28 mouse cellular contexts compared by ENCODE assay signal in genomic region chr11:30226756-30227155, GRCm38 (mm10). TPM values are rescaled to one million over a fixed set of nuclear protein-coding genes. Genes with fewer than 3 reads are reported as not detected.
DNase-seq lines count a peak whose midpoint lies in the region; ATAC-seq and TF ChIP-seq lines count a peak whose summit lies in the region.
"Had no signal": no experiment of that assay in that cellular context is flagged by ENCODE, and none has a peak within 500 bp of the region (broad histone marks: within the 10 kb centered on the region; RNA-seq: fewer than 3 reads in every experiment).

No protein-coding gene starts in this region.

- H3K4me2 ChIP-seq in heart, embryonic 13.5 days, result no peak overlapping the region
- no peak overlapping the region for H3K4me2 ChIP-seq in heart, embryonic 16.5 days (ENCODE audit: low read depth, low read length)
- H3K4me2 ChIP-seq: embryonic facial prominence, embryonic 13.5 days; forebrain, embryonic 12.5 days; forebrain, embryonic 15.5 days; hindbrain, embryonic 14.5 days had no signal

- H3K9me3 ChIP-seq in heart, embryonic 13.5 days, result no peaks in the 10 kb centered on the region
- no peaks in the 10 kb centered on the region for H3K9me3 ChIP-seq in heart, embryonic 16.5 days (replicated peaks; ENCODE audit: control insufficient read depth, low read length)
- H3K9me3 ChIP-seq: embryonic facial prominence, embryonic 10.5 days; embryonic facial prominence, embryonic 13.5 days; forebrain, embryonic 12.5 days; forebrain, embryonic 15.5 days had no signal

- peaks cover 66% of the 10 kb centered on the region for H3K4me1 ChIP-seq in heart, embryonic 13.5 days
- H3K4me1 ChIP-seq in heart, embryonic 16.5 days (ENCODE audit: control insufficient read depth, insufficient read depth, low read length), result peaks cover 40% of the 10 kb centered on the region
- H3K4me1 ChIP-seq: embryonic facial prominence, embryonic 10.5 days; forebrain, embryonic 12.5 days had no signal

- peak overlapping the region; percentile 45 for H3K27ac ChIP-seq in heart, embryonic 13.5 days (replicated peaks)
- H3K27ac ChIP-seq in heart, embryonic 16.5 days (ENCODE audit: low read length), result peak overlapping the region; percentile 1; the same call in 1 of the 2 replicates
- H3K27ac ChIP-seq in layer of hippocampus, adult 2 months, result peak overlapping the region; percentile 23; the same call in 1 of the 2 replicates
- H3K27ac ChIP-seq: embryonic facial prominence, embryonic 10.5 days; embryonic facial prominence, embryonic 13.5 days; forebrain, embryonic 12.5 days; forebrain, embryonic 15.5 days; hindbrain, embryonic 14.5 days; hindbrain, postnatal 0 days had no signal

- no peak for TF ChIP-seq CTCF in layer of hippocampus, adult 2 months (conservative IDR thresholded peaks at IDR 0.05)

- H3K27me3 ChIP-seq in heart, embryonic 13.5 days (replicated peaks), result no peaks in the 10 kb centered on the region
- H3K27me3 ChIP-seq in heart, embryonic 16.5 days (ENCODE audit: control insufficient read depth, insufficient read depth, low read length), result no peaks in the 10 kb centered on the region
- H3K27me3 ChIP-seq: embryonic facial prominence, embryonic 13.5 days; forebrain, embryonic 12.5 days; forebrain, embryonic 15.5 days had no signal

- WGBS in heart, embryonic 13.5 days, result 67% methylated on average over 2 of the region's 2 CpGs
- WGBS in heart, embryonic 16.5 days, result 59% methylated on average over 2 of the region's 2 CpGs

- no peak for ATAC-seq in heart, embryonic 13.5 days (ENCODE audit: extremely low read depth, insufficient number of reproducible peaks, low FRiP score, low TSS enrichment)
- ATAC-seq in heart, embryonic 16.5 days (replicated peaks; ENCODE audit: extremely low read depth, insufficient read depth, low FRiP score), result no peak
- ATAC-seq: activated CD4-positive, CD25-positive, alpha-beta regulatory T cell, adult 4 months; forebrain, embryonic 15.5 days; hindbrain, postnatal 0 days; inflammation-experienced regulatory T-cells, adult 6 months; intestine, embryonic 16.5 days had no signal

- no peak overlapping the region for H3K4me3 ChIP-seq in heart, embryonic 13.5 days
- no peak overlapping the region for H3K4me3 ChIP-seq in heart, embryonic 16.5 days (ENCODE audit: low read length)
- H3K4me3 ChIP-seq in layer of hippocampus, adult 2 months, result no peak overlapping the region
- H3K4me3 ChIP-seq: embryonic facial prominence, embryonic 10.5 days; embryonic facial prominence, embryonic 13.5 days; erythroblast, embryonic 14.5 days; forebrain, embryonic 12.5 days; forebrain, embryonic 15.5 days had no signal

- H3K36me3 ChIP-seq in heart, embryonic 13.5 days, result no peaks in the 10 kb centered on the region
- H3K36me3 ChIP-seq in heart, embryonic 16.5 days (ENCODE audit: control insufficient read depth, insufficient read depth), result no peaks in the 10 kb centered on the region
- H3K36me3 ChIP-seq: embryonic facial prominence, embryonic 10.5 days; embryonic facial prominence, embryonic 13.5 days; forebrain, embryonic 12.5 days; forebrain, embryonic 15.5 days had no signal

- peak; percentile 82 for DNase-seq in heart, adult 11 months
- DNase-seq in heart, adult 8-10 months (ENCODE audit: low spot score), result no peak
- no peak for DNase-seq in heart, postnatal 25 days (ENCODE audit: low spot score)
- no peak for DNase-seq in heart, adult 9 months (ENCODE audit: low spot score in 2 of 2)
- no peak for DNase-seq in layer of hippocampus, adult 2 months (ENCODE audit: low spot score in 2 of 2)
- no peak for DNase-seq in layer of hippocampus, adult 9-10 months (ENCODE audit: low spot score)
- DNase-seq: adrenal gland, adult 8-10 months; adrenal gland, postnatal 25 days; cerebellum, adult 11-12 months; cerebellum, adult 8-10 months; cerebellum, postnatal 10 days; cerebellum, postnatal 36 days; embryo, embryonic 11 days; gastrocnemius, postnatal 25 days; heart, postnatal 4 days; kidney, adult 18-20 months had no signal

- H3K9ac ChIP-seq in heart, embryonic 13.5 days, result no peak overlapping the region
- no peak overlapping the region for H3K9ac ChIP-seq in heart, embryonic 16.5 days (ENCODE audit: low read length)
- H3K9ac ChIP-seq: embryonic facial prominence, embryonic 13.5 days; forebrain, embryonic 12.5 days; forebrain, embryonic 15.5 days; hindbrain, embryonic 14.5 days had no signal

- intact Hi-C loops in heart, postnatal 25 days (cut with DNase I), result no loop called here

RNA-seq across cellular contexts. Expression of gene Sptbn1, which starts 41.2 kb away (rescaled TPM):
- total RNA-seq in heart, adult 8-10 months (2022), result 100 to 1,000 TPM; 542 to 588 (median 572) TPM
- polyA plus RNA-seq in heart, embryonic 13.5 days (2015; fragmentation: Nextera tagmentation; extraction: Ambion mirVana), result 145 and 155 TPM in 2 replicates
- total RNA-seq in heart, postnatal 25 days (2021), result 100 to 1,000 TPM; 487 to 529 TPM
- 164 and 178 TPM in 2 replicates for polyA plus RNA-seq in heart, embryonic 16.5 days (2015; fragmentation: Nextera tagmentation; extraction: Ambion mirVana)
- 100 to 1,000 TPM; 564 to 576 TPM for total RNA-seq in layer of hippocampus, adult 2 months (2021)
